Mouse (Mus musculus): ENCODE measurements around the gene 4930442H23Rik.
"Not testable (repeated sequence)": the region's sequence is repeated elsewhere in the genome, so short reads cannot be mapped to it uniquely, and the experiment has no call there.

The 4930442H23Rik gene

GRCm38 (mm10) chr10:81183805-81184204 is at the start of gene 4930442H23Rik:
Gene 4930442H23Rik, minus strand, starts transcription at chr10:81183849.
- no peak for DNase-seq (ENCODE audit: low spot score)

DNA sequence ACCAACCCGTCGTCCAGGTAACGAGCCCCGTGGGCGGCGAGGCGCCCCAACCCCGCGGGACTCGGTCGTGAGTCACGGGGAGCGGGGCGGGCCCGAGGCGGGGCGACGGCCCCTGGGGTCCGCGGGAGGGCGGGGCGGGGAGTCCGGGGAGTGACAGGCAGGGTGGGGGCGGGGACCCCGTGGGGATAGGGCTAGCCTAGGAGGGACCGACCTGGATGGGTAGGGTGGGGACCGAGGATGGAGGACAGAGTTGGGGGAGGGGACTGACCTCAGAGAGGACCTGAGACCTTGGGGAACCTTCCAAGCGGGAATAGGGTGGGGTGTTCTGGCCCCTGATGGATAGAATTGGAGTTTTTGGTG is 49.6 kb upstream of the 4930442H23Rik start:
- DNase-seq (ENCODE audit: low spot score) = no peak

DNA sequence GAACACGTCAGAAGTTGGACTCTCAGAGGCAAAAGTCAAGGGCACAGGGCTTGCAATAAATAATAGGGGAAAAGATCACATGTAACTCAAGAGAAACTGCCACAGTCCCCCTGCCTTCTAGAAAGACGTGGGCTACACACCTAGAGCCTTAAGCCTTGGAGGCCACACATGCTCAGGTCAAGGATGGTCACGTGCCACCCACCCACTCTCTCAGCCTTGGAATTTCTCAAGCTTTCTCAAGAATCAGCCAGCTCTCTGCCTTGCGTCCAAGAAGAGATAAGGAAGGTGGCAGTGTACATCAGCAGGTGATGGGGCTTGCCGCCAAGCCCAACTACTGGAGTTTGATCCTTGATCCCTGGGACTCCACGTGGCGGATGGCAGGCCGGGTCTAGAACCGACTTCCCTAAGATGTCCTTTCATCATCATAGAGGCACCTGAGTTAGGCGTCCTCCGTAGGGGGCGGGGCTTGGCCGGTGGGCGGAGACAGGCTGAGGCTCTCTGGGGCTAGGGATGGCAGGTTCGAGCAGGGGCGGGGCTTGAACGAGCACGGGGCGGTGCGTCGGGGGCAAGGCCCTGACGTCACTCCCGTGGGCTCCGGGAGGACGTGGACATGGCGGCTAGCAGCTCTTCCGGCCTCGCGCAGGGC is 49.1 kb upstream of the 4930442H23Rik start, which contains the start of gene Zfr2:
Gene Zfr2 (plus strand): TSS at position 576 of the 646 bp plus-strand sequence.
- peak; percentile 91 for DNase-seq (ENCODE audit: low spot score)

DNA sequence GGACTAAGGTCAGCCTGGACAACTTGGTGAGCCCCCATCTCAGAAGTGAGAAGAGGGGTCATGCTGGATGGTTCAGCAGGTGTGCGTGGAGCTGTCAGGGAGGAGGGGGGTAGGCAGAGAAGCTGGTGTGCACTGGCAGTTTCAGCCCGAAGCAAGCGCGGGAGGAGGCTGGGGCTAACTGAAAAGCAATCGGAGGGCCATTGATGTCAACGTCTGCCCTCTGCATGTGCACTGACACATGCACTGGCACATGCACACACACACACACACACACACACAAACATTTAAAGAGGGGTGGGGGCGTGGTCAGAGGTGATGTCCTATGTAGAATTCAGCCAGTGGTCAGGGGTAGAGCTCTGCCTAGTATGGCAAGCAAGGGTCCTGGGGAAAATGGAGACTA is 47.8 kb upstream of the 4930442H23Rik start:
- no peak for DNase-seq (ENCODE audit: low spot score)

GRCm38 (mm10) chr10:81230438-81231332 is 47.0 kb upstream of the 4930442H23Rik start, which contains the start of gene Atcay:
Gene Atcay, minus strand, starts transcription at chr10:81230833.
- no peak for DNase-seq (ENCODE audit: low spot score)

- DNase-seq (ENCODE audit: low spot score) = no peak
Observed at GRCm38 (mm10) chr10:81229735-81230437, 46.2 kb upstream of the 4930442H23Rik start.

DNA sequence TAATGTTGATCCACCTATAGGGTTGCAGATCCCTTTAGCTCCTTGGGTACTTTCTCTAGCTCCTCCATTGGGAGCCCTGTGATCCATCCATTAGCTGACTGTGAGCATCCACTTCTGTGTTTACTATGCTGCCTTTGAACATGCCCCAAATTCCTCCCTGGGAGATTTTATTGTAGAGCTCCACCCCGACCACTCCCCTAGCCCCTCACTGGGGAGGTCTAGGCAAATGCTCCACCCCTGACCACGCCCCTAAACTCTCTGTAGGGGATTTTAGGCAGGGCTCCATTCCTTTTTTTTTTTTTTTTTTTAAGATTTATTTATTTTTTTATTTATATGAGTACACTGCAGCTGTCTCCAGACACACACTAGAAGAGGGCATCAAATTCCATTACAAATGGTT is 40.1 kb upstream of the 4930442H23Rik start:
- DNase-seq (ENCODE audit: low spot score) = not testable (repeated sequence)

GRCm38 (mm10) chr10:81221402-81222015 is 37.9 kb upstream of the 4930442H23Rik start:
- DNase-seq (ENCODE audit: low spot score) = no peak

GRCm38 (mm10) chr10:81217964-81218363 is 34.3 kb upstream of the 4930442H23Rik start:
- DNase-seq (ENCODE audit: low spot score) = peak; percentile 58

DNA sequence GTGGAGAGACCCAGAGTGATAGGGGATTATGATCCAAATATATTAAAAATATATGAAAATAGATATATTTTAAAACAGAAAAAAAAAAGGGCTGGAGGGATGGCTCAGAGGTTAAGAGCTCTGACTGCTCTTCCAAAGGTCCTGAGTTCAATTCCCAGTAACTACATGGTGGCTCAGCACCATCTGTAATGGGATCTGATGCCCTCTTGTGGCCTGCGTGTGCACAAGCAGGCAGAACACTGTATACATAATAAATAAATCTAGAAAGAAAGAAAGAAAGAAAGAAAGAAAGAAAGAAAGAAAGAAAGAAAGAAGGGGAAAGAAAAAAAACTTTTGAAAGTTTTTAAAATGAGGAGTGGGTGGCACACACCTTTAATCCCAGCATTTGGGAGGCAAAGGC is 33.6 kb upstream of the 4930442H23Rik start:
- not testable (repeated sequence) for DNase-seq (ENCODE audit: low spot score)

- DNase-seq (ENCODE audit: low spot score) = no peak
Observed at GRCm38 (mm10) chr10:81216810-81217209, 33.2 kb upstream of the 4930442H23Rik start.

- DNase-seq (ENCODE audit: low spot score) = no peak
Observed at GRCm38 (mm10) chr10:81216260-81216659, 32.6 kb upstream of the 4930442H23Rik start.

GRCm38 (mm10) chr10:81210154-81210553 is 26.5 kb upstream of the 4930442H23Rik start:
- no peak for DNase-seq (ENCODE audit: low spot score)

DNA sequence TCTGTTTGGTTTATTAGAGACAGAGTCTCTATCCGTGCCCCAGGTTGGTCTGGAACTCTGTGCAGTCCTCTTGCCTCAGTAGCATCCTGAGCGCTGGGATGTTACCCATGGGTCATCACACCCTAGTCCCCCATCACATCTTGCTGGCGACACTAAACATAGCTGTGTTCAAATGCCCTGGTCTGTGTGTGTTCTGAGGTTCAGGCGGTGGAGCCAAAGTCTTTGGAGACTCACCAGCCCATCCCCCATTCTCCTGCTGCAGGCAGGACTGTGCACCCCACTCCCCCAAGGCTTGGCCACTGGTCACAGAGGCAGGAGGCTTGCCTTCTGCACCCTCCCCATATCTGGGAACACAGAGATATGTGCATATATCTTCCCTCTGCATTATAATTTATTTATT is 20.5 kb upstream of the 4930442H23Rik start:
- DNase-seq (ENCODE audit: low spot score) = no peak

DNA sequence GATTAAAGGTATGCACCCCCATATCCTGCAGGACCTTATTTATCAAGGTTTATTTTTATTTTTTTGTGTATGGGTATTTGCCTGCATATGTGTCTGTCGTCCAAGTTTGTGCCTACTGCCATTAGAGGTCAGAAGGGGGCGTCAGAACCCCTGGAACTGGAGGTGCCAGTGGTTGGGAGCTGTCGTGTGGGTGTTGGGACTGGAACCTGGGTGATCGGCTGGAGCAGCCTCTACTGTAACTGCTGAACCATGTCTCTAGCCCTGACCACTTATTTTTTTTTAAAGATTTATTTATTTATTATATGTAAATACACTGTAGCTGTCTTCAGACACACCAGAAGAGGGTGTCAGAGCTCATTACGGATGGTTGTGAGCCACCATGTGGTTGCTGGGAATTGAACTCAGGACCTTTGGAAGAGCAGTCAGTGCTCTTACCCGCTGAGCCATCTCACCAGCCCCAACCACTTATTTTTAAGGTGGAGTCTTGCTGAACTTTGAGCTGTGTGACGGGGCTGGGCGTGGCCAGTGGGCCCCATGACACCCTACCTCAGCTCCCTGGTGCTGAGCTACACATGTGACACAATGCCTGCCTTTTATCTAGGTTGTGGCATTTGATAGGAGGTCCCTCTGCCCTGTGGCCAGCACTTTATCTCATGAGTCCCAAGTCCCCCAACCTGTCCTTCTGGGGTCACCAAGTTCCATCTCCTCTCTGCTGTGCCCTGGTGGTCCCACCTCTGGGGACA is 19.5 kb upstream of the 4930442H23Rik start:
- DNase-seq (ENCODE audit: low spot score) = no peak

DNA sequence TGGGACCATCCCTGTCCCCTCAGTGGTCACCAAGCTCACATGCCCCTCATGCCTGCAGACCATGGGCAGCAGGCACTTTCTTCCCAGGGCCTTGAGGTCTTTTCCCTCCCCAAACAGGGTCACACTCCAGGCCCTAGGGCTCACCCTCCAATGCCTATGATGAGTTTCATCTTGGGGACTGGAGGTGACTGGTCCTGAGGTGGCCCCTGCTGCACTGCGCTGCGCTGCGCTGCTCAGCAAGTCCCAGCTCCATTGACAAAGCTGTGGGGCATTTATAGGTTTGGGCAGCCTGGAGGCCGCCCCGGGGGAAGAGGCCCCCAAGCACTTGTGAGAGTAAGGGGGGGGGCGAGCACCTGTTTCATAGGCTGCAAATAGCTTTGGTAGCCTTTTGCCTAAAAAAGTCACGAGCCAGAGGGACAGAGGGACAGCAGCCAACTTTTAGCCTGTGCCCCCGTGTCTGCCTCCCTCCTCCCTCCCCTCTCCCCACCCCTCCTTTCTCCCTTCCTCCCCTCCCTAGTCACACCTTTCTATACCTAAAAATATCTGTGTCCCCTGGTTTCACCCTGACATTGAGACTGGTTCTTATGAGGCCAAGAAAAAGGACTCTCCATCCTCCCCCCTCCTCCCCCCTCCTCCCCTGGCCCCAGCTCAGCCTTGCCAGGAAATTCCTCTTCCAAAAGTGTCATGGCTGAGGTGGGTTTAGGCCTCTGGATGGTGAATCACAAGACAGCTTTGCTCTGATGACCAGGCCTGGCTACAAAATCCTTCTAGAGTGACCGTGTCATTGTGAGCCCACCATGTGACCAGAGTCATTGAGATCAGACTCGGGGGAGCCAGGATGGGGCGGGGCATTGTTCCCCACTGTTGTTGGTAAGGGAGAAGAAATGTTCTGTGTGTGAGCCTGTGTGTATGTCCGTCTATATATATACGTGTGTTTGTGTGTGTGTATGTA is 18.4 kb upstream of the 4930442H23Rik start, which contains the start of gene Nmrk2:
Gene Nmrk2 (minus strand): TSS at position 245 of the 952 bp plus-strand sequence.
- DNase-seq (ENCODE audit: low spot score) = no peak

DNA sequence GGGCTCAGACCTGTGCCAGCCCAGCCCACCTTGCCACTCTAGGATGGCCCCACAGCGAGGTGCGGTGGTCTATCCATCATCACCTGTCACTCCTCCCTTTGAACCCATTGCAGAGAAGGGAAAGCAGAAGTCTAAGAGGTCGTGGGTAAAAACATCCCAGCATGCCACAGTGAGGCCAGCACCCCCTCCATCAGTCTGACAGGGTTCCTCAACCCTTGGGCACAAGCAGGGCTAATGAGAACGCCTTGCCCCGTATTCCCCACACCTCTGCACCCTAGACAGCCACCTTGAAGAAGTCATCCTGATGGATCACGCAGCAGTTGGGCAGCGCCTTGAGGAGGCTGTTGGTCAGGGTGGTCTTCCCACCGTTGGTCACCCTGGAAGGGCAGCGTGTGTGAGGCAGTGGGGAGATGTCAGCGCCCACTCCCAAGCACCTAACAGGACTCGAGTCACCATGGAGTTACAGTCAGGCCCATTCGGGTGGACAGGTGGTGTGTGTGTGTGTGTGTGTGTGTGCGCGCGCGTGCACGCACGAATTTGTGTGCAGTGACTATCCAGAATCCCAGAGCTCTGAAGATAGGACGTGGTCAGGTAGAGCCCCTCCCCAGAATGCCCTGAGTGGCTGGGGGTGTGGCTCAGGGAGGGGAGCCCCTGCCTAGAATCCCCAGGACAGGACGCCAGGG is 17.1 kb upstream of the 4930442H23Rik start:
- no peak for DNase-seq (ENCODE audit: low spot score)

- no peak for DNase-seq (ENCODE audit: low spot score)
Observed at GRCm38 (mm10) chr10:81200141-81200540, 16.5 kb upstream of the 4930442H23Rik start.

- no peak for DNase-seq (ENCODE audit: low spot score)
Observed at GRCm38 (mm10) chr10:81198990-81199389, 15.3 kb upstream of the 4930442H23Rik start.

Measured in ovary, postnatal 36 days (tissue).